Mouse (Mus musculus) limb, embryonic 14.5 days (tissue): ENCODE measurements around the gene Txndc16. TPM values are rescaled to one million over a fixed set of nuclear protein-coding genes. Genes with fewer than 3 reads are reported as not detected.

Source experiments
- ATAC-seq: fragments of 200-750 bp; cut with Nextera tagmentation; 2 replicates; pipeline ENCODE4 v1.8.0; 2017; ENCODE audit warnings: low read depth, moderate number of reproducible peaks, moderate TSS enrichment; ENCODE audit not compliant: low FRiP score
- DNase-seq: peaks from one replicate; pipeline ENCODE4 v3.0.0-alpha.2; 2015; ENCODE audit warnings: low spot score
- H3K27ac ChIP-seq: fragments of 300-500 bp; sonication (generic); replicated peaks from 2 replicates; pipeline ENCODE4 v1.5.1; 2014; ENCODE audit warnings: low read depth, mild to moderate bottlenecking, low read length, moderate library complexity, mixed read lengths
- H3K27me3 ChIP-seq: fragments of 300-500 bp; sonication (generic); 2 replicates; pipeline ENCODE4 v1.6.1; 2014; ENCODE audit warnings: low read length, mixed read lengths; ENCODE audit not compliant: control insufficient read depth, insufficient read depth
- H3K36me3 ChIP-seq: fragments of 300-500 bp; sonication (generic); 2 replicates; pipeline ENCODE4 v1.6.1; 2014; ENCODE audit warnings: mild to moderate bottlenecking, low read length, moderate library complexity, mixed read lengths; ENCODE audit not compliant: control insufficient read depth, insufficient read depth
- H3K4me1 ChIP-seq: fragments of 300-500 bp; sonication (generic); 2 replicates; pipeline ENCODE4 v1.6.1; 2014; ENCODE audit warnings: antibody characterized with exemption, low read length, mixed read lengths; ENCODE audit not compliant: control insufficient read depth, insufficient read depth
- H3K4me2 ChIP-seq: fragments of 300-500 bp; sonication (generic); replicated peaks from 2 replicates; pipeline ENCODE4 v1.6.1; 2014; ENCODE audit warnings: low read depth, mild to moderate bottlenecking, low read length, moderate library complexity; ENCODE audit not compliant: severe bottlenecking
- H3K4me3 ChIP-seq: fragments of 300-500 bp; sonication (generic); replicated peaks from 2 replicates; pipeline ENCODE4 v1.5.1; 2014; ENCODE audit warnings: low read length
- H3K9ac ChIP-seq: fragments of 300-500 bp; sonication (generic); 2 replicates; pipeline ENCODE4 v1.6.1; 2014; ENCODE audit warnings: mild to moderate bottlenecking, low read depth, low read length, moderate library complexity; ENCODE audit not compliant: severe bottlenecking
- H3K9me3 ChIP-seq: fragments of 300-500 bp; sonication (generic); 2 replicates; pipeline ENCODE4 v1.6.1; 2016; ENCODE audit warnings: low read length; ENCODE audit not compliant: control insufficient read depth
- POLR2A ChIP-seq: fragments of 200-500 bp; IDR thresholded peaks from 2 replicates; pipeline ENCODE4 v1.8.0; 2012; ENCODE audit warnings: inconsistent platforms, mild to moderate bottlenecking, moderate library complexity, borderline replicate concordance; ENCODE audit not compliant: insufficient read depth, insufficient read length; ENCODE audit errors: extremely low read depth
- WGBS: fragments of 180-500 bp; shearing (Covaris S2); extraction: QIAGEN DNeasy Blood & Tissue Kit; methylation state at CpG from one replicate; pipeline ENCODE4 v1.1.7; 2014; 5-methylcytosine and 5-hydroxymethylcytosine counted together
- polyA plus RNA-seq, 2 experiments: library from polyadenylated mRNA; depleted of rRNA in 1 of 2; stranded (reverse) in 1 of 2; unstranded in 1 of 2; fragments of >200 nt; fragmentation: Nextera tagmentation in 1 of 2; extraction: Ambion mirVana in 1 of 2; gene quantifications; 2 replicates each; pipeline versions ENCODE4 v1.2.1 to v1.2.3; 2012 to 2014

Txndc16 gene
- polyA plus RNA-seq, 2 experiments = 11.7 to 14.4 TPM

DNA sequence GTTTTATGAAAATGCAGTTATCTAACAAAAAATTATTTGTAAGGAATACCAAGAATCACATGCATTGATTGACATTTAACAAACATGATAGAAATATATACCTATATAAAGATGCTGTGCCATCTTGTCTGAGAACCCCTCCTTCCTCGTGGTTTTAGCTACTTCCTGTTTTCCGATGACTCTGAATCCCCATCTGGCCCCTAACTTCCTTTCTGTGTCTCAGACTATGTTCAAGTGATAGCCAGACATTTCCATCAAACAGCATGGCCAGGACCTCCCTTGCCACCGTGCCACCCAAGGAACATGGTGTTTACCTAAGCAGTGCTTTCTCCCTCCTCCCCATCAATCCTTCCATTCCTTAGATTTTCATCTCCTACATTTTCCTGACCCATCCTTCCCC lies 127.8 kb downstream of the Txndc16 start:
- H3K36me3 ChIP-seq = no peaks in the 10 kb centered on the region
- no peaks in the 10 kb centered on the region for H3K9me3 ChIP-seq
- no peak overlapping the region for H3K27ac ChIP-seq
- H3K4me2 ChIP-seq = no peak overlapping the region
- TF ChIP-seq POLR2A = no peak
- WGBS = 76% methylated on average over 3 of the region's 3 CpGs
- ATAC-seq = no peak
- H3K9ac ChIP-seq = no peak overlapping the region
- no peaks in the 10 kb centered on the region for H3K4me1 ChIP-seq
- H3K27me3 ChIP-seq = no peaks in the 10 kb centered on the region
- H3K4me3 ChIP-seq = no peak overlapping the region
- no peak for DNase-seq

DNA sequence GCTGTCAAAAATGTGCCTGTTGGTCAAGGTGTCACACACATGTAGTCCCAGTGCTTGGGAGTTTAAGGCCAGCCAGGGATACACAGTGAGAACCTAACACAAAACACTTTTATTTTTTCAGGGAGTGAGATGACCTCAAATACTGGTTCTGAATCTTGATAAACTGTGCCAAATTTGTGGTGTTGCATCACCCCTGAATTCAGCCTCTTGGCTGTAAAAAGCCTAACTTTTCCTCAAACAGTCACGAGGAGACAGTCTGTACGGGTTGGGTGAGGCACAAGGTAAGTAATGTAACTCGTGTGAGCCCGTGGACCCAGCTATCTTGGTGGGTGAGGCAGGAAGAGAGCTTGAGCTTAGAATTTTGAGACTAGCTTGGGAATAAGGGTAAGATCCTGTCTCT lies 130.1 kb downstream of the Txndc16 start:
- ATAC-seq (no peak), DNase-seq (no peak)
- Histone ChIP-seq H3K4me1 (no peaks in the 10 kb centered on the region), H3K27me3 (no peaks in the 10 kb centered on the region), H3K9ac (no peak overlapping the region), H3K9me3 (no peaks in the 10 kb centered on the region), H3K4me3 (no peak overlapping the region), H3K27ac (no peak overlapping the region), H3K4me2 (no peak overlapping the region), H3K36me3 (no peaks in the 10 kb centered on the region)
- 81% methylated on average over 4 of the region's 4 CpGs for WGBS
- TF ChIP-seq POLR2A = no peak

DNA sequence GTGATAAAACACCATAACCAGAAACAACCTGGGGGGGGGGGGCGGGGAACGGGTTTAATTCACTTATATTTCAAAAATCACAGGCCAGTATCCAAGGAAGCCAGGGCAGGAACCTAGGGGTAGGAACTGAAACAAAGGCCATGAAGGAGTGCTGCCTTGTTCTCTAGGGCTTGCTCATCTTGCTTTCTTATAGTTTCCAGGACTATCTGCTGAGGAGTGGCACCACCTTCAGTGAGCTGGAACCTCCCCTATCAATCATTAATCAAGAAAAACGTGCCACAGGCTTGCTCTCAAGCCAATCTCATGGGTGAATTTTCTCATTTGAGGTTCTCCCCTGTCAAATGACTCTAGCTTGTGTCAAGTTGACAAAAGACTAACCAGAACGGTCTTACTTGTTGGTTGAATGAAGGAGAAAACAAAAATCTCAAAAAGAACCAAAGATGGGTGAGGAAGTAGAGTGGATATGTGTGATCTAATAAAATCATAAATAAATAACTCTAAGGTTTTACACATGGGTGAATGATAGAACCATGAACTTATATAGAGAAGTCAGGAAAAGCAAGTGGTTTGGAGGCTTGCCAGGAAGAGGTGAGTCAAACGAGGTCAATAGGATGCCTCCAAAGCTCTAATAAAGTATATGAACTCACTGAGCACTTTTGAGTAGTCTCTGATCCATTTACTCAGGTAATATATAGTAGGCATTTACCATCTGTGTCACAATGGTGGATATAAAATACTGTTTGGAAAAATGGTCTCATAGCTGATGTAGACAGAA lies 134.3 kb downstream of the Txndc16 start:
- TF ChIP-seq POLR2A = no peak
- H3K4me2 ChIP-seq = no peak overlapping the region
- no peak for DNase-seq
- H3K4me3 ChIP-seq = no peak overlapping the region
- ATAC-seq = no peak
- no peaks in the 10 kb centered on the region for H3K4me1 ChIP-seq
- H3K27ac ChIP-seq = no peak overlapping the region
- H3K36me3 ChIP-seq = no peaks in the 10 kb centered on the region
- no peak overlapping the region for H3K9ac ChIP-seq
- H3K27me3 ChIP-seq = no peaks in the 10 kb centered on the region
- WGBS = 71% methylated on average over 5 of the region's 5 CpGs
- H3K9me3 ChIP-seq = no peaks in the 10 kb centered on the region

DNA sequence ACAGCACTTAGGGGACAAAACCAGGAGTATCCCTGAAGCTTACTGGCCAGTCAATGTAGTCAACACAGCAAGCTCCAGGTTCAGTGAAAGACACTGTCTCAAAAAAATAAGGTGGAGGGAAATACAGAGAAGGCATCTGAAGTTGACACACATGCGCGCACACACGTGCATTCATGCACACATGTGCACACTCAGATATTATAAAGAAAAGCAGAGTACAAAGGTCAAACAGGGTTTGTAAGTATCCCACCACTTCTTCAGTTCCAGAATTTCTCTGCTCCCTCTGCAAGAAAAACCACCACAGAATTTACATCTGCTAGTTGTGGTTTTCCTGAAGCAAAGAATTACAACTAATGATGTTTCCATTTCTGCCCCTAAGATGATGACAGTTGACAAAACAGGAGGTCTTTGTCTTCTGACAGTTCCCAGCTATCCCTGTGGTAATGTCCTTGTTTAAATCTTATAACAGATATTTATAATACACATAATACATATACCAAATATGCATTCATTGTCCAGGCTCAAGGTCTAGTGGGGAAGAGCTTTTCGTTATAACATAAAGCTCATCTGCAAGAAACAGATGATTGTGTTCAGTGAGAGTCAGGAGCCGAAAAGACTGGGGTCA lies 135.4 kb downstream of the Txndc16 start:
- H3K4me1 ChIP-seq = no peaks in the 10 kb centered on the region
- no peak overlapping the region for H3K4me2 ChIP-seq
- ATAC-seq (no peak), DNase-seq (no peak)
- H3K27me3 ChIP-seq = no peaks in the 10 kb centered on the region
- H3K4me3 ChIP-seq = no peak overlapping the region
- TF ChIP-seq POLR2A = no peak
- WGBS = 89% methylated on average over 5 of the region's 5 CpGs
- H3K9ac ChIP-seq = no peak overlapping the region
- no peak overlapping the region for H3K27ac ChIP-seq
- no peaks in the 10 kb centered on the region for H3K9me3 ChIP-seq
- H3K36me3 ChIP-seq = no peaks in the 10 kb centered on the region

DNA sequence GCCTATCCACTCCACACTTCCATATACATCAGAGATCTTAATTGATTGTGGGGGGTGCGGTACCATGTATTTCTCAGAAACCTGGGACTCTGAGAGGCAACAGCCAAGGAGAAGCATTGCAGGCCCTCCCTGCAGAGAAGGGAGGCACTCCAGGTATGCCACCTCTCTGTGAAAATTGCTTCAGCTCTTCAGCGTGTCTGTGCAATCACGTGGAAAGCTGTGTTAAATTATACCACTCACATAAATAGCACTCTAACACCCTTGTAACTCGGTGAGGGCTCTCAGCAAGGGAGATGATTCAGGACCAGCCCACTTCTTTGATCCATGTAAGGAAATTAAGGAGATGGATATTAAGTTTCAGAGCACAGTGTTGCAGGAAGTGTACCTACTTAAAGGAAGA lies 136.6 kb downstream of the Txndc16 start:
- Histone ChIP-seq H3K27ac (no peak overlapping the region), H3K36me3 (no peaks in the 10 kb centered on the region), H3K4me3 (no peak overlapping the region), H3K4me2 (no peak overlapping the region), H3K27me3 (no peaks in the 10 kb centered on the region), H3K9ac (no peak overlapping the region), H3K4me1 (no peaks in the 10 kb centered on the region), H3K9me3 (no peaks in the 10 kb centered on the region)
- WGBS = 15% methylated on average over 4 of the region's 4 CpGs
- ATAC-seq (no peak), DNase-seq (no peak)
- TF ChIP-seq POLR2A = no peak

Other genes starting within 250 kb of the Txndc16 start
- 0.50 and 0.85 TPM in 2 replicates for gene Ptger2, start 232.1 kb downstream of the Txndc16 start, polyA plus RNA-seq (2012; rRNA removed)
- 0.54 and 1.1 TPM in 2 replicates for gene Ptger2, start 232.1 kb downstream of the Txndc16 start, polyA plus RNA-seq (2014; fragmentation: Nextera tagmentation; extraction: Ambion mirVana)
- 8.9 and 11.6 TPM in 2 replicates for gene Gpr137c, start 611 bp downstream of the Txndc16 start, polyA plus RNA-seq (2012; rRNA removed)
- gene Gpr137c, start 611 bp downstream of the Txndc16 start, polyA plus RNA-seq (2014; fragmentation: Nextera tagmentation; extraction: Ambion mirVana) = 2.8 and 5.1 TPM in 2 replicates
- gene Ero1l, start 98.4 kb upstream of the Txndc16 start, polyA plus RNA-seq (2012; rRNA removed) = 21.6 and 24.5 TPM in 2 replicates
- 28.0 and 30.5 TPM in 2 replicates for gene Ero1l, start 98.4 kb upstream of the Txndc16 start, polyA plus RNA-seq (2014; fragmentation: Nextera tagmentation; extraction: Ambion mirVana)
- 91.9 and 124 TPM in 2 replicates for gene Psmc6, start 109.5 kb upstream of the Txndc16 start, polyA plus RNA-seq (2012; rRNA removed)
- gene Psmc6, start 109.5 kb upstream of the Txndc16 start, polyA plus RNA-seq (2014; fragmentation: Nextera tagmentation; extraction: Ambion mirVana) = 147 and 166 TPM in 2 replicates
- 21.9 and 23.3 TPM in 2 replicates for gene Styx, start 130.8 kb upstream of the Txndc16 start, polyA plus RNA-seq (2012; rRNA removed)
- 74.1 and 88.7 TPM in 2 replicates for gene Styx, start 130.8 kb upstream of the Txndc16 start, polyA plus RNA-seq (2014; fragmentation: Nextera tagmentation; extraction: Ambion mirVana)
- gene Gnpnat1, start 184.6 kb upstream of the Txndc16 start, polyA plus RNA-seq (2012; rRNA removed) = 19.8 and 20.4 TPM in 2 replicates
- gene Gnpnat1, start 184.6 kb upstream of the Txndc16 start, polyA plus RNA-seq (2014; fragmentation: Nextera tagmentation; extraction: Ambion mirVana) = 46.5 and 46.9 TPM in 2 replicates